Mouse (Mus musculus): Measurements from ENCODE around the gene Hexdc.

- no peak for TF ChIP-seq CTCF (conservative IDR thresholded peaks at IDR 0.05; ENCODE audit: insufficient read depth, insufficient read length, low read depth, low read length)
- no peak for TF ChIP-seq POLR2A (IDR thresholded peaks at IDR 0.05; ENCODE audit: low read depth, low read length)
Measured at GRCm38 (mm10) chr11:121231191-121231590, 27.0 kb downstream of the Hexdc start.

Measured in kidney, adult 2 months (tissue).